Mouse (Mus musculus): ENCODE data around the gene Gcdh.
A peak's percentile ranks its signal among the peaks of the same experiment; 100 is the strongest.

Gcdh gene

GRCm38 (mm10) chr8:84893709-84894134 lies at the start of gene Gcdh:
Gene Gcdh, minus strand, starts transcription at chr8:84893921.
- peak; percentile 98 for DNase-seq

GRCm38 (mm10) chr8:84937620-84938485 lies 44.1 kb upstream of the Gcdh start:
- no peak for DNase-seq

- no peak for DNase-seq
Observed at GRCm38 (mm10) chr8:84936962-84937546, 43.3 kb upstream of the Gcdh start, which contains the start of gene Mast1. Gene Mast1, minus strand, starts transcription at chr8:84937359.

- DNase-seq, result no peak
Observed at GRCm38 (mm10) chr8:84936041-84936961, 42.6 kb upstream of the Gcdh start.

GRCm38 (mm10) chr8:84935489-84935888 lies 41.8 kb upstream of the Gcdh start:
- no peak for DNase-seq

- DNase-seq, result no peak
Observed at GRCm38 (mm10) chr8:84934860-84935259, 41.1 kb upstream of the Gcdh start.

- no peak for DNase-seq
Observed at GRCm38 (mm10) chr8:84933767-84934559, 40.2 kb upstream of the Gcdh start.

GRCm38 (mm10) chr8:84930582-84930981 lies 36.9 kb upstream of the Gcdh start:
- DNase-seq, result no peak

- peak; percentile 48 for DNase-seq
Observed at GRCm38 (mm10) chr8:84928456-84929306, 35.0 kb upstream of the Gcdh start.

- DNase-seq, result no peak
Observed at GRCm38 (mm10) chr8:84927513-84927912, 33.8 kb upstream of the Gcdh start.

GRCm38 (mm10) chr8:84925557-84925956 lies 31.8 kb upstream of the Gcdh start:
- no peak for DNase-seq

GRCm38 (mm10) chr8:84921596-84921995 lies 27.9 kb upstream of the Gcdh start:
- DNase-seq, result no peak

- DNase-seq, result no peak
Observed at GRCm38 (mm10) chr8:84918646-84919045, 24.9 kb upstream of the Gcdh start.

GRCm38 (mm10) chr8:84917781-84918180 lies 24.1 kb upstream of the Gcdh start:
- DNase-seq, result no peak

- DNase-seq, result no peak
Observed at GRCm38 (mm10) chr8:84915269-84915668, 21.5 kb upstream of the Gcdh start.

GRCm38 (mm10) chr8:84913960-84914359 lies 20.2 kb upstream of the Gcdh start:
- no peak for DNase-seq

- DNase-seq, result no peak
Observed at GRCm38 (mm10) chr8:84913502-84913900, 19.8 kb upstream of the Gcdh start.

GRCm38 (mm10) chr8:84912895-84913501 lies 19.3 kb upstream of the Gcdh start:
- peak; percentile 83 for DNase-seq

GRCm38 (mm10) chr8:84912391-84912790 lies 18.7 kb upstream of the Gcdh start:
- DNase-seq, result no peak

- DNase-seq, result no peak
Observed at GRCm38 (mm10) chr8:84911854-84912253, 18.1 kb upstream of the Gcdh start.

- DNase-seq, result no peak
Observed at GRCm38 (mm10) chr8:84910551-84910950, 16.8 kb upstream of the Gcdh start.
